Mouse (Mus musculus): ENCODE measurements around the gene H2afj. TPM values are rescaled to one million over a fixed set of nuclear protein-coding genes. Genes with fewer than 3 reads are reported as not detected.

Gene H2afj
- polyA plus RNA-seq, 1 experiment from 2014 or later = 75.2 TPM

Small RNAs within 50 kb of the gene (microRNA-seq; reads per million reads assigned to microRNA genes)
- gene Gm44364 = not detected

Other genes starting within 250 kb of the H2afj start
- gene Plbd1, start 146.3 kb upstream of the H2afj start, polyA plus RNA-seq (2015; fragmentation: Nextera tagmentation; extraction: Ambion mirVana) = 6.3 TPM in 2 replicates
- 0.04 TPM in 2 replicates for gene Gucy2c, start 26.5 kb upstream of the H2afj start, polyA plus RNA-seq (2015; fragmentation: Nextera tagmentation; extraction: Ambion mirVana)
- gene Hist4h4, start 3.8 kb upstream of the H2afj start, polyA plus RNA-seq (2015; fragmentation: Nextera tagmentation; extraction: Ambion mirVana) = 0.11 and 0.34 TPM in 2 replicates
- 1.2 and 1.9 TPM in 2 replicates for gene BC049715, start 19.4 kb downstream of the H2afj start, polyA plus RNA-seq (2015; fragmentation: Nextera tagmentation; extraction: Ambion mirVana)
- gene Wbp11, start 20.0 kb downstream of the H2afj start, polyA plus RNA-seq (2015; fragmentation: Nextera tagmentation; extraction: Ambion mirVana) = 70.6 and 71.1 TPM in 2 replicates
- 0.20 TPM in 1 of 2 replicates, not detected in the other for gene Smco3, start 27.2 kb downstream of the H2afj start, polyA plus RNA-seq (2015; fragmentation: Nextera tagmentation; extraction: Ambion mirVana)
- gene Art4, start 49.5 kb downstream of the H2afj start, polyA plus RNA-seq (2015; fragmentation: Nextera tagmentation; extraction: Ambion mirVana) = 13.3 and 15.6 TPM in 2 replicates
- gene Mgp, start 67.6 kb downstream of the H2afj start, polyA plus RNA-seq (2015; fragmentation: Nextera tagmentation; extraction: Ambion mirVana) = 290 and 310 TPM in 2 replicates
- gene Erp27, start 113.9 kb downstream of the H2afj start, polyA plus RNA-seq (2015; fragmentation: Nextera tagmentation; extraction: Ambion mirVana) = 0.80 and 0.96 TPM in 2 replicates
- 0.36 TPM in 1 of 2 replicates, not detected in the other for gene Pde6h, start 115.6 kb downstream of the H2afj start, polyA plus RNA-seq (2015; fragmentation: Nextera tagmentation; extraction: Ambion mirVana)
- gene Arhgdib, start 133.7 kb downstream of the H2afj start, polyA plus RNA-seq (2015; fragmentation: Nextera tagmentation; extraction: Ambion mirVana) = 85.1 and 86.5 TPM in 2 replicates

All from heart, embryonic 13.5 days (tissue).